Mouse (Mus musculus): ENCODE results near the gene Rad23a.

DNA sequence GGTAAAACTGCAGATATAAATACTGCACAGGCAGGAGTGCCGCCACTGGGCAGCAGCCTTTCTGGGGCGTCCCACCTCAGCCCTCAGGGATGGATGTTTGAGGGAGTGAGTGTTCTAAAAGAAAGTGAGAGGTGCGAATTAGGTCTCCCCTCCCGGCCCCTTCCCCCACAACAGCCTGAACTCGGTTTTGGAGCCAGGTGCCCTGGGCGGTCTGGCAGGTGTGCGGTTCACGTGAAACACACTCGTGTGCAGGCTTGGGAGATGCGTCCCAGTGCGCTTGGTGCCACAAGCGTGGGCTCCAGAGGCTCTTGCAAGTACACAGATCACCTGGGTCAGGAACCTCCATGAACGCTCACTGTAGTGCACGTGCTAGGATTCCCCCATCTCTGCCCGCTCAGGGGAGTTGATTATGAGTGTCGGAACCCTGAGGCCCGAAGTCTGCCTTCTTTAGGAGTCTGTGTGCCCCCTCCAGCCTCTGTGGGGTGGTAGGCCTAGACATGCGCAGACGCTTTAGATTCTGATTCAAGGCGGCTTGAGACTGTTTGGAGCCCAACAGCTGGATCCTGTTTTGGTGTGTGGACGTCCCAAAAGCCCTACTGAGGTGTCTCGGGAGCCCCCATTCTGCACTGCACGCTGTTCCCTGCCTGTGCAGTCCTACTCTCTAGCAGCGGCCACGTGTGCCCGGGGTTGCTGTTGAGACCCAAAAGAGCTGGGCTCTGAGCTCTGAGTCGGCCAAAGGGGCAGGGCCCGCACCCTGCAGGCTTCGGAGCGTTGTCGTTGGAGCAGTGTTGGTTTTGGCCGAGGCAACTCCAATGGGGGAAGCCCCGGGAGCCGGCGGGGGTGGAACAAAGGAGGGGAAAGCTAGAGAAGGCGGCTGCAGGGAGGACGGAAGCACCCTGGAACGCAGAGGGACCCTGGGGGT is 54.4 kb downstream of the Rad23a start:
- TF ChIP-seq CTCF (IDR thresholded peaks at IDR 0.05; ENCODE audit: low read depth, low read length) (no peak), GATA1 (IDR thresholded peaks at IDR 0.05; ENCODE audit: borderline replicate concordance, low read length) (no peak), TAL1 (conservative IDR thresholded peaks at IDR 0.05; ENCODE audit: low read depth, low read length) (no peak)

Measured in G1E (cell line).